Mouse (Mus musculus) C2C12 (cell line): ENCODE data around the gene Kat2a. TPM values are rescaled to one million over a fixed set of nuclear protein-coding genes. Genes with fewer than 3 reads are reported as not detected.
A peak's percentile ranks its signal among the peaks of the same experiment; 100 is the strongest.

Experiments used
- H3K27me3 ChIP-seq: one replicate; pipeline ENCODE4 v1.6.1; 2011; ENCODE audit not compliant: control insufficient read depth, insufficient read depth, insufficient read length
- H3K36me3 ChIP-seq: one replicate; pipeline ENCODE4 v1.6.1; 2011; ENCODE audit not compliant: control insufficient read depth, insufficient read depth
- H3K4me3 ChIP-seq: one replicate; pipeline ENCODE4 v1.5.1; 2011; ENCODE audit warnings: mild to moderate bottlenecking, control low read depth; ENCODE audit not compliant: poor library complexity, insufficient read depth, severe bottlenecking
- H3K79me2 ChIP-seq: one replicate; pipeline ENCODE4 v1.6.1; 2011; ENCODE audit not compliant: control insufficient read depth, insufficient read depth
- H3K79me3 ChIP-seq: one replicate; pipeline ENCODE4 v1.6.1; 2011; ENCODE audit warnings: low read depth, control low read depth
- H3ac ChIP-seq: one replicate; pipeline ENCODE3; 2011; ENCODE audit warnings: low read depth; ENCODE audit not compliant: control insufficient read depth, insufficient read length
- CEBPB ChIP-seq: IDR thresholded peaks from one replicate; pipeline ENCODE4 v1.6.1; 2011; ENCODE audit warnings: low read depth, mild to moderate bottlenecking, control low read depth, moderate library complexity
- CTCF ChIP-seq: IDR thresholded peaks from one replicate; pipeline ENCODE4 v1.5.1; 2011; ENCODE audit not compliant: control insufficient read depth, insufficient read depth, insufficient read length
- FOSL1 ChIP-seq: IDR thresholded peaks from one replicate; pipeline ENCODE4 v1.8.0; 2011; ENCODE audit warnings: mild to moderate bottlenecking, low read length; ENCODE audit not compliant: poor library complexity, insufficient read depth, severe bottlenecking
- MAX ChIP-seq: IDR thresholded peaks from one replicate; pipeline ENCODE4 v1.6.1; 2011; ENCODE audit warnings: mild to moderate bottlenecking, control low read depth
- MYOD1 ChIP-seq: IDR thresholded peaks from one replicate; pipeline ENCODE4 v1.6.1; 2011; ENCODE audit warnings: low read depth; ENCODE audit not compliant: control insufficient read depth, insufficient read length
- MYOG ChIP-seq: IDR thresholded peaks from one replicate; pipeline ENCODE4 v1.6.1; 2011; ENCODE audit not compliant: control insufficient read depth, insufficient read length; ENCODE audit errors: extremely low read depth
- USF1 ChIP-seq: IDR thresholded peaks from one replicate; pipeline ENCODE4 v1.6.1; 2011; ENCODE audit warnings: low read depth, mild to moderate bottlenecking, control low read depth, moderate library complexity
- polyA plus RNA-seq: library from polyadenylated mRNA; unstranded; fragments of >200 nt; fragmentation: generic; extraction: Trizol; gene quantifications from one replicate; pipeline ENCODE4 v1.2.1, GENCODE M21; 2012; ENCODE audit warnings: missing spikeins

Kat2a gene
- polyA plus RNA-seq, 1 experiment, result 50.3 TPM

DNA sequence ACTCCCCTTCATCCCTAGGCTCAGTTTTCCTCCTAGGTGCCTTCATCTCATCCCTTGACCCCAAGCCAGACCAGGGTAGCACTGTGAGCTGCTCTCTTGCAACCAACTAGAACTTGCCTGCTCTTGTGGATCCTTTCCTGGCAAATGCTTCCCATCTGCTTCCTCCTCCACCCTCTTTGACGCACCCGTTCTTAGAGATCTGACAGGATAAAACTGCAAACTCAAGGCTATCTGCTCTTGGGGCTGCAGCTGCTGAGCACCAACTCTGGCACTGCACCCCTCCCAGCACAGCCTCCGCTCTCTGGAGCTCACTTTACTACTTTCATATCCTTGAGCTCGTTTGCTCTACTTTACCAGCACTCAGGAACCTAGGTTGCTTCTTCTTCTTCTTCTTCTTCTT is 36.4 kb upstream of the Kat2a start:
- H3K79me2 ChIP-seq, result no peaks in the 10 kb centered on the region
- H3K79me3 ChIP-seq, result no peaks in the 10 kb centered on the region
- peaks cover 73% of the 10 kb centered on the region for H3K27me3 ChIP-seq
- TF ChIP-seq MAX (no peak), CEBPB (no peak), MYOD1 (no peak), MYOG (no peak), CTCF (no peak), USF1 (no peak), FOSL1 (no peak)
- H3ac ChIP-seq, result no peak overlapping the region
- H3K4me3 ChIP-seq, result peak overlapping the region; percentile 11
- no peaks in the 10 kb centered on the region for H3K36me3 ChIP-seq

GRCm38 (mm10) chr11:100747114-100747513 is 34.8 kb upstream of the Kat2a start:
- H3K79me3 ChIP-seq, result no peaks in the 10 kb centered on the region
- H3ac ChIP-seq, result no peak overlapping the region
- H3K27me3 ChIP-seq, result peaks cover 65% of the 10 kb centered on the region
- H3K79me2 ChIP-seq, result no peaks in the 10 kb centered on the region
- TF ChIP-seq FOSL1 (no peak), USF1 (no peak), MYOD1 (no peak), MYOG (no peak), CTCF (no peak), CEBPB (no peak), MAX (no peak)
- H3K4me3 ChIP-seq, result no peak overlapping the region
- H3K36me3 ChIP-seq, result no peaks in the 10 kb centered on the region

DNA sequence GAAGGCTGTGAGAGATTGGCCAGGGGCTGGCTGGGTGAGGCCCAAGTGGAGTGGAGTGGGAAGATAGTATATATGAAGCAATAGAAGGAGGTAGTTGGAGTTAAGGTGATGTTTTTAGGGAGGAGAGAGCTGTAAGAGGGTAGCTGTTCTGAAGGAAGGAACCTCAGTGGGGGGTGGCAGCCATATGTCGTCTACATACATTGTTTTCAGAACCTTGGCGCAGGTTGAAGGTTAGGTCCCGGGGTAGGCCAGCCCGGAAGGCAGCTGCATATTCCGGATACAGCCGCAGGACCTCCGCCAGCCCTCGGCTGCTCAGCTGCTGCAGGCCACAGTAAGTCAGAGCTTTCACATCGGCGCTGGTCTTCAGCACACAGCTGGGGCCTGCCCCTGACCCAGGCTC is 34.3 kb upstream of the Kat2a start:
- H3K36me3 ChIP-seq, result no peaks in the 10 kb centered on the region
- H3K27me3 ChIP-seq, result peaks cover 59% of the 10 kb centered on the region
- H3K79me2 ChIP-seq, result no peaks in the 10 kb centered on the region
- no peaks in the 10 kb centered on the region for H3K79me3 ChIP-seq
- TF ChIP-seq CEBPB (no peak), MYOG (no peak), MAX (no peak), USF1 (no peak), CTCF (no peak), FOSL1 (no peak), MYOD1 (no peak)
- H3K4me3 ChIP-seq, result no peak overlapping the region
- H3ac ChIP-seq, result no peak overlapping the region

- no peaks in the 10 kb centered on the region for H3K79me2 ChIP-seq
- no peak overlapping the region for H3ac ChIP-seq
- H3K27me3 ChIP-seq, result peaks cover 50% of the 10 kb centered on the region
- H3K36me3 ChIP-seq, result no peaks in the 10 kb centered on the region
- H3K79me3 ChIP-seq, result no peaks in the 10 kb centered on the region
- no peak for TF ChIP-seq MAX
- no peak for TF ChIP-seq MYOD1
- no peak overlapping the region for H3K4me3 ChIP-seq
Observed at GRCm38 (mm10) chr11:100745085-100745484, 32.8 kb upstream of the Kat2a start.

GRCm38 (mm10) chr11:100741348-100741747 is 29.1 kb upstream of the Kat2a start:
- H3ac ChIP-seq, result no peak overlapping the region
- no peak for TF ChIP-seq FOSL1
- no peak for TF ChIP-seq MYOD1
- TF ChIP-seq MAX, result no peak
- TF ChIP-seq MYOG, result no peak
- TF ChIP-seq CEBPB, result no peak
- TF ChIP-seq USF1, result no peak
- no peak for TF ChIP-seq CTCF
- peaks cover 17% of the 10 kb centered on the region for H3K27me3 ChIP-seq
- no peak overlapping the region for H3K4me3 ChIP-seq
- peaks cover 16% of the 10 kb centered on the region for H3K79me3 ChIP-seq
- peaks cover 18% of the 10 kb centered on the region for H3K79me2 ChIP-seq
- no peaks in the 10 kb centered on the region for H3K36me3 ChIP-seq

GRCm38 (mm10) chr11:100738749-100739148 is 26.5 kb upstream of the Kat2a start:
- Histone ChIP-seq H3K27me3 (peaks cover 7% of the 10 kb centered on the region), H3K79me3 (peaks cover 41% of the 10 kb centered on the region), H3K4me3 (peak overlapping the region; percentile 28), H3ac (no peak overlapping the region), H3K36me3 (peaks cover 10% of the 10 kb centered on the region), H3K79me2 (peaks cover 44% of the 10 kb centered on the region)
- no peak for TF ChIP-seq MAX
- TF ChIP-seq CEBPB, result no peak

DNA sequence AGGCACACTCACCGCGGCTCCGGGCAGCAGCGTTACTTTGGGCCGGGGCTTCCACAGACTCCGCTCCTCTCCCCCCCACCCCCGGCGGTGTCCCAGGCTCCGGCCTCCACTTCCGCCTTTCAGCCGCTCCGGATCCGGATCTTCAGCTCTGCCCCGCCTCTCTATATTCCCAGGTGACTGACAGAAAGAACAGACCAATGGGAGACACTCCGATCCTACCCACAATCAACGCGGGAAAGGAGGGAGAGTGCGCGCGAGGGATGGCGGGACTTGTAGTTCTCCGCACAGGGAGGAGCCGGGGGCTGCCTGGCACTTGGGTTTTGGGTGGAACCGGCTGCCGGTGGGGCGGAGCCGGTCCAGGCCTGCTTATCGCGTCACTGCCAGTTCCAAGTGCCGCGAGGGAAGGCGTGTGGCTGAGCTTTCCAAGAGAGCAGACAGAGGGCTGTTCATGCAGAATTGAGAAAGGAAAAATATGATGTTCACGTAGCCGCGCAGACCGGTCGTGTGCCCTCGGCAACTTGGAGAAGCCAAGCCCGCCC is 25.9 kb upstream of the Kat2a start, which contains the start of gene Rab5c:
Gene Rab5c, minus strand, starts transcription at position 150 of the 539 bp plus-strand sequence.
- Histone ChIP-seq H3K79me2 (peaks cover 50% of the 10 kb centered on the region), H3K4me3 (peak within 1 kb of the TSS; percentile 99), H3K27me3 (peaks cover 2% of the 10 kb centered on the region), H3K79me3 (peaks cover 47% of the 10 kb centered on the region), H3K36me3 (peaks cover 16% of the 10 kb centered on the region), H3ac (peak within 1 kb of the TSS; percentile 98)
- no peak for TF ChIP-seq CEBPB
- TF ChIP-seq MAX, result peak; percentile 16
